Mouse (Mus musculus) embryo, embryonic 11.5 days (tissue): ENCODE measurements at regions not wholly inside any gene's neighbourhood (a gene's known extent, or its start where the extent isn't known, plus 50 kb on each side); places are given as distances from the start of the nearest gene placed in this dataset.
"Not testable (repeated sequence)": the region's sequence is repeated elsewhere in the genome, so short reads cannot be mapped to it uniquely, and the experiment has no call there.

Source experiments
- DNase-seq: peaks from one replicate; pipeline ENCODE4 v3.0.0-alpha.2; 2012; ENCODE audit warnings: low read depth, low spot score

DNA sequence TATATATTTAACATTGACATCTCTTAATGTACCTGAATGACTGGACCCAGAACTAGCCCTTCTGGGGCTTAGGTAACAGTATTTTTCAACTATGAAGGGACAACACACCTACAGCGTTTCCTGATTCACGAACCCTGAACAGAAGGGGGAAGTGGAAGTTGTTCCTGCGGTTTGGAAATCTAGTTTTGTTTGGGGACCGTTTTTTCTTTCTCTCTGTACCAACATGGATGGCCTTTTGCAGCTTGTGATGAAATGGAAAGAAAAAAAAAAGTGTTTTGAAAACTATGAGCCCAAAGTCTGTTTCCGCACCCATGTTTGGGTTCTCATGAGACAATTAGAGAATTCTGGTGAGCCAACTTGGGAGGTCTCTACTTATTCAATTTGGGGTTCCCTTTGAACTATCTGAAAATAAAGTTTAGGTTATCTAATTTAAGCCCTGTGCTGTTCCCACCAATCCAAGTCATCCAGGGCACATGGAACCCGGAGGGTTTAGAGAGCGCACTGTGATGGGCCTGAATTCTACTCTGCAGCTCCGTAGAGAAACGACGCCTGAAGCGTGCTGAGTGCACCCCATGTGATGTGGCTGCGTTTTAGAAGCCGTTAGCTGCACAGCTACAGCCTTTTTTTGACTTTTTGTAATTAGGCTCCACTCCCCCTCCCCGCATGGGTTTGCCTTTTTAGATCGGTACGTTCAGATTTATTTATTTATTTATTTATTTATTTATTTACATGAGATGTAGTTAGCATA lies 137.0 kb upstream of the Rapgef5 start:
- no peak for DNase-seq

GRCm38 (mm10) chr12:117380836-117381235 lies 135.4 kb upstream of the Rapgef5 start:
- no peak for DNase-seq

GRCm38 (mm10) chr12:117382727-117383126 lies 133.6 kb upstream of the Rapgef5 start:
- not testable (repeated sequence) for DNase-seq

DNA sequence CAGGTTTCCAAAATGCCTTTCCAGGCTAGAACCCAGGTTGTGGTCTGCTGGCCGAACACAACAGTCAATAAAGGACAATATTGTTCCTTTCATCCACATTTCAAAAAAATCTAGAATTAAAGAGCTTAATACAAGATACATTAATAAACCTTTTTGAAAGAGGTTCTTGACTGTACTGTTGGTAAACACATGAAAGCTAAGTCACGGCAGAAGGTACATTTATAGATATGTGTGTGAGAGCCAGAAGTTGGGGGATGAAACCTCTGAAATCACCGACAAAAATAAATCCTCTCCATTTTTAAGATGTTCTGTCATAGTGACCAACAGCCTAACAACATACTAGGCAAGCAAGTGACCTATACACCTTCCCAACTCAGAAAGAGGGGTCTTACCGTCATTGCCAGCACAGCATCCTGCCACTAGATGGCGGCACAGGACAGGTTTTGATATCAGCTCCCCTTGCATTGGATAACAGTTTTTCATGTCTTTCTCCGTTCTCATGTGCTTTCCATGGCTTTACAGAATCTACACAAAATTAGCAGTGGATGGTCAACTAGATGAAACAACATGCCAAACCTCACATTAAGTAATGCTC lies 131.1 kb upstream of the Rapgef5 start:
- DNase-seq, result peak; percentile 78

GRCm38 (mm10) chr12:117385697-117386096 lies 130.6 kb upstream of the Rapgef5 start:
- DNase-seq, result no peak

DNA sequence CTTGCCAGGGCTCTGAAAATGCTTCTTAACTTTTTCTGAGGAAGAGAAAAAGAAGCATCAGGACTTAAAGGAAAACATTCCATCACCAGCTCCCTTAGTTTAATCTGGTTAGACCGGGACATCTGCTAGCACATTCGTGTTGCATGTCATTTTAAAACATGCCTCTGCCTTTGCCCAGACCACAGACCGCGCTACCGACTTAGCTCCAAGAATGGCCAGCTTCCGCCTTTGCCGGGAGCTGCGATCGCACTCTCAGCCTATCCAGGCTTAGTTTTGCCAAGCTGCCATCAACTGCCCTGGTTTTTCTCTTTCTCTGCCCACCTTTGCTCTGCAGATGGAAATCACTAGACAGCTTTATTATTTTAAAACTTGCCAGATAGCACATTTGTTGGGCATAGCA lies 129.3 kb upstream of the Rapgef5 start:
- DNase-seq, result no peak

- no peak for DNase-seq
These were observed 126.5 kb upstream of the Rapgef5 start for GRCm38 (mm10) chr12:117389516-117390347.

GRCm38 (mm10) chr12:117397512-117397911 lies 118.8 kb upstream of the Rapgef5 start:
- no peak for DNase-seq

- DNase-seq, result peak; percentile 66
These were observed 112.6 kb upstream of the Rapgef5 start for GRCm38 (mm10) chr12:117403513-117404156.

DNA sequence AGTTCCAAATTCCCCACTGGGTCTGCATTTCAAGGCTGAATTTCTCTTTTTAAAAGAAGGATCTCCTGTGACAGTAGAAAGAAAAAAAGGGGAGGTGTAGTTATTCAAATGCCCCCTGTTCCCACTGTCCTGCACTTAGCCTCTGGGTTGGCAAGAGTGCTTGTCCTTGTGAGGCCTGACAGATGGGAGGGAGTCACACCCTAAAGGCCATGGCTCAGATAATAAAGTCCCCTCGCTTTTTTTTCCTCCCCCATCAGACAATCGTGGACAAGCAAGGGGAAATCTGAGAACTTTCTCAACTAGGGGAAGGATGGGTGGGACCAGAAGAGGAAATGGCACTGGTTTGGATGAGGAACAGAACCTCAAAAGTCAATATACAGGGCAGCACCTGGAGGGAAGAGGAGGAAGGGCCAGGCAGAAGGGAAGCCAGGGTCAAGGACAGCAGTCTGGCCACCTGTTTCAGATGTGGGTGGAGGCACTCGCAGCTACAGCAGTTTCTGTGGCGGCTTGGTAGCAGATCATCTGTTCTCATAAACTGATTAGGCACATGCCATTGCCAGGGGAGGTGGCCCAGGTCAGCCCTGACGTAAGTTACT lies 112.0 kb upstream of the Rapgef5 start:
- DNase-seq, result no peak

DNA sequence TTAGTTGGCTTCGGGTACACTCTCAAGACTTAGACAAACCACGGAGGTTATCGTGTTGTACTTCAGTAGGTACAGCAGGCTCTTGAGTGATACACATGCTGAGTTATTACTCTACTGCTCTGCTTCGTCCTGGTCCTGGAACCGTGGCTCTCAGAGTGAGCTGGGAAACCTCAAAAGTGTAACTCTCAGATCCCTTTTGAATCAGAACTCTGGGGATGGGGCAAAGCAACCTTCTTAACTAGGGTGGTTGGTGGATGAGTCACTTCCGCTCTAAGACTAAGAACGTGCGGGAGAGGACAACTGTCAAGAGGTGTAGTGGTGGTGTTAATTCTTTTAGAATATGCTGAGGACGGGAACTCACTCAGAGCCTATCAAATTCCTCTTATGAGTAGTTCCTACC lies 109.4 kb upstream of the Rapgef5 start:
- no peak for DNase-seq

GRCm38 (mm10) chr12:117410604-117411003 lies 105.7 kb upstream of the Rapgef5 start:
- DNase-seq, result no peak

- no peak for DNase-seq
These were observed 104.0 kb upstream of the Rapgef5 start for GRCm38 (mm10) chr12:117412257-117412656.

- no peak for DNase-seq
These were observed 103.3 kb upstream of the Rapgef5 start for GRCm38 (mm10) chr12:117412779-117413505.

DNA sequence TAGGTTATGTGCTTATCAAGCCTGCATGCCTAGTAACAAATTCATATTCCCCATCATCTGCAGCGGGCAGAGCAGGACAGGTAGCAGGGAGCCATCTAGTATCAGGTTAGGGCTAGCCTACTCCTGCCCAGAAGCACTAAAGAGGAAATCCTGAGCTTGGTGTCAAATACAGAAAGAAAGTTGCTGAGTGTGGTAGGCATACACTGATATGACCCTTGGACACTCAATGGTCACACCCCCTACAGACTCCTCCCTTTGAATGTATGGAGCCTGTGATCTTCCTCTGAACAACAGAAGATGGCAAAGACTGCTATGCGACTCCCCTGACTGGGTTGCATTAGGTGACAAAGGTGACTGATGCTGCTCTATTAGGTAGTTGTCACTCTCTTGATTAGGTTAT lies 102.3 kb upstream of the Rapgef5 start:
- DNase-seq, result no peak

GRCm38 (mm10) chr12:117415146-117415545 lies 101.1 kb upstream of the Rapgef5 start:
- no peak for DNase-seq

DNA sequence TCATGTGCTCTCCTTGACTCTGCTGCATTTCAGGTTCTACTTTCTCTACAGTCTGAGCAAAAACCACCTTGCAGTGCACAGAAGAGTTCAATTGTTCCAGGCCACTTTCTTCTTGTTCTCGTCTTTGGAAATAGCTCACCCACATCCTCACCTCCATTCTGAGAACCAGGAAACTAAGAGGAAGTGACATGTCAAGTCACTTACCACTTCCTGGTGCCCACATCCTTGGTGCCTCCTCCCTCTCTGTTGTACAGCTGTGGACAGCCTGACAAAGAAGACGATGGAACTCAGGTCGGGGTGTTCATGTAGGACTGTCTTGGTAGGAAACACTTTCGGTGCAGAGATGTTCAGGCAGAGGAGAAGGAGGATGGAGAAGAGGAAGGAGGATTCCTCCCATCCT lies 98.3 kb upstream of the Rapgef5 start:
- DNase-seq, result no peak

DNA sequence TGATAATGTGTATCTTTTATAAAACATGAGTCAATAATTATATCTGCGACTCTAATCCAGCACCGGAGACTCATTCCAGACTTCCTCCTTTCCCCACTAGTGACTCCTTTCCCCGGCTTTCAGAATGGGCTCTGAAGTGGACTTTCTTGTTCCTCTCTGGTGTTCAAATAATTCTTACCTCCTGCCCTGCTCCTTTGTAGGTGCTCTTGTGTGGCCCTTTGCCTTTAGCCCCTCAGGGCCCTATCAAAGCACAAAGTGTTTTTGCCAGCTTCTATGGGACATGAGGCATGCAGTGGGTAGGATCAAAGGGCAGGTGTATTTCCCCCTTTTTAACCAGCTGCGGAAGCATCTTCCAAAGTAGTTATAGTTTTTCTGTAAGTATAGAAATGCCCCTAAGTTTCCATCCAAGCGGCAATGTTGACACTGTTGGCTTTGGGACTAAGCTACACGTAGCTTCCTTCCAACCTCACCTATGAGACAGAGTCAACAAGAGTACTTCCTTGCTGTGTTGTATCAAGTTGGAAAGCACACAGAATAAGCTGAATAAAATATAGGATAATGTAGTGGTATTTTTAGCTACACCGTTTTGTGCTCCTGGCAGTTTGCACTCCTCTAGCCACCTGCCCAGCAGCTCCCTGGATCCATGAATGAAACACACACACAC lies 93.8 kb upstream of the Rapgef5 start:
- DNase-seq, result no peak

GRCm38 (mm10) chr12:117425363-117426031 lies 90.8 kb upstream of the Rapgef5 start:
- no peak for DNase-seq

DNA sequence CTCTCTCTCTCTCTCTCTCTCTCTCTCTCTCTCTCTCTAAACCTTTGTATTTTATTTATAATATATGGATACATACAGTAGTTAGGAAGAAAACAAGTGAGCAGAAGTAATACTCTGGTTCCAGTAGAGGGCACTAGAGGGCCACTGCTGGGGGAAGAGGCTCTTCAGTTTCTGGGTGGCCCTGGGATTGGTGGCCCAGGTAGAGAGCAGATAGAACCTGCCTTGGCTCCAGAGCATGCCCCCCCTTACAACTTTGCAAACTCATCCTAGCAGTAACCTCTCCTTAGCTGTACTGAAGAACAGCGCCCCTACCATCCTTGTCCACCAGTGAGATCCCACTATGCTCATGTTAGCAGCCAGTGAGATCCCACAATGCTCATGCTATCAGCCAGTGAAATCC lies 88.8 kb upstream of the Rapgef5 start:
- peak; percentile 60 for DNase-seq
